Mouse (Mus musculus): Measurements from ENCODE around the gene Lingo4. TPM values are rescaled to one million over a fixed set of nuclear protein-coding genes. Genes with fewer than 3 reads are reported as not detected.

Lingo4 gene
- total RNA-seq, 2 experiments from 2014 or later = 0.06 to 0.11 TPM

GRCm38 (mm10) chr3:94382308-94382707, 16.0 kb upstream of the Lingo4 start:
- intact Hi-C loops (cut with DNase I; ENCODE audit: low total_unique reads) = no loop called here

GRCm38 (mm10) chr3:94383476-94383875, 14.8 kb upstream of the Lingo4 start:
- intact Hi-C loops (cut with DNase I; ENCODE audit: low total_unique reads) = no loop called here
- no peak for DNase-seq

More at GRCm38 (mm10) chr3:94382308-94382707, 16.0 kb upstream of the Lingo4 start:
- DNase-seq = no peak

- intact Hi-C loops (cut with DNase I; ENCODE audit: low total_unique reads) = no loop called here
- DNase-seq = no peak
Observed at GRCm38 (mm10) chr3:94386671-94387070, 11.6 kb upstream of the Lingo4 start.

- intact Hi-C loops (cut with DNase I; ENCODE audit: low total_unique reads) = no loop called here
- DNase-seq = no peak
Observed at GRCm38 (mm10) chr3:94387391-94387790, 10.9 kb upstream of the Lingo4 start.

GRCm38 (mm10) chr3:94388047-94388446, 10.3 kb upstream of the Lingo4 start:
- intact Hi-C loops (cut with DNase I; ENCODE audit: low total_unique reads) = no loop called here
- DNase-seq = no peak

- DNase-seq = no peak
- intact Hi-C loops (cut with DNase I; ENCODE audit: low total_unique reads) = no loop called here
Observed at GRCm38 (mm10) chr3:94389420-94389819, 8.9 kb upstream of the Lingo4 start.

GRCm38 (mm10) chr3:94391001-94391400, 7.3 kb upstream of the Lingo4 start:
- DNase-seq = no peak
- intact Hi-C loops (cut with DNase I; ENCODE audit: low total_unique reads) = no loop called here

- no peak for DNase-seq
- intact Hi-C loops (cut with DNase I; ENCODE audit: low total_unique reads) = no loop called here
Observed at GRCm38 (mm10) chr3:94392128-94392527, 6.2 kb upstream of the Lingo4 start.

- intact Hi-C loops (cut with DNase I; ENCODE audit: low total_unique reads) = no loop called here
Observed at GRCm38 (mm10) chr3:94393049-94393448, 5.3 kb upstream of the Lingo4 start.

GRCm38 (mm10) chr3:94396336-94396735, 2.0 kb upstream of the Lingo4 start:
- no peak for DNase-seq
- intact Hi-C loops (cut with DNase I; ENCODE audit: low total_unique reads) = no loop called here

More at GRCm38 (mm10) chr3:94393049-94393448, 5.3 kb upstream of the Lingo4 start:
- no peak for DNase-seq

- intact Hi-C loops (cut with DNase I; ENCODE audit: low total_unique reads) = no loop called here
- no peak for DNase-seq
Observed at GRCm38 (mm10) chr3:94396851-94397250, 1.5 kb upstream of the Lingo4 start.

GRCm38 (mm10) chr3:94398943-94399481, 695 bp downstream of the Lingo4 start:
- intact Hi-C loops (cut with DNase I; ENCODE audit: low total_unique reads) = no loop called here
- no peak for DNase-seq

GRCm38 (mm10) chr3:94399663-94400310, 1.5 kb downstream of the Lingo4 start:
- intact Hi-C loops (cut with DNase I; ENCODE audit: low total_unique reads) = no loop called here

GRCm38 (mm10) chr3:94402451-94402850, 4.1 kb downstream of the Lingo4 start:
- intact Hi-C loops (cut with DNase I; ENCODE audit: low total_unique reads) = no loop called here
- DNase-seq = peak; percentile 39

More at GRCm38 (mm10) chr3:94399663-94400310, 1.5 kb downstream of the Lingo4 start:
- DNase-seq = no peak

- DNase-seq = peak; percentile 41
- intact Hi-C loops (cut with DNase I; ENCODE audit: low total_unique reads) = no loop called here
Observed at GRCm38 (mm10) chr3:94404366-94405054, 6.2 kb downstream of the Lingo4 start.

GRCm38 (mm10) chr3:94405561-94405960, 7.2 kb downstream of the Lingo4 start:
- DNase-seq = no peak
- intact Hi-C loops (cut with DNase I; ENCODE audit: low total_unique reads) = no loop called here

- no peak for DNase-seq
- intact Hi-C loops (cut with DNase I; ENCODE audit: low total_unique reads) = no loop called here
Observed at GRCm38 (mm10) chr3:94412530-94412929, 14.2 kb downstream of the Lingo4 start.

GRCm38 (mm10) chr3:94413031-94413679, 14.8 kb downstream of the Lingo4 start, which contains the start of gene Tdrkh:
Gene Tdrkh (plus strand): TSS chr3:94413273.
- peak; percentile 95 for DNase-seq
- intact Hi-C loops (cut with DNase I; ENCODE audit: low total_unique reads) = no loop called here

- intact Hi-C loops (cut with DNase I; ENCODE audit: low total_unique reads) = no loop called here
- no peak for DNase-seq
Observed at GRCm38 (mm10) chr3:94430980-94431379, 32.7 kb downstream of the Lingo4 start.

GRCm38 (mm10) chr3:94434305-94434704, 36.0 kb downstream of the Lingo4 start:
- no peak for DNase-seq
- intact Hi-C loops (cut with DNase I; ENCODE audit: low total_unique reads) = no loop called here

All from gastrocnemius, postnatal 14 days (tissue).